Mouse (Mus musculus): ENCODE data around the gene Samd4.

Samd4 gene

DNA sequence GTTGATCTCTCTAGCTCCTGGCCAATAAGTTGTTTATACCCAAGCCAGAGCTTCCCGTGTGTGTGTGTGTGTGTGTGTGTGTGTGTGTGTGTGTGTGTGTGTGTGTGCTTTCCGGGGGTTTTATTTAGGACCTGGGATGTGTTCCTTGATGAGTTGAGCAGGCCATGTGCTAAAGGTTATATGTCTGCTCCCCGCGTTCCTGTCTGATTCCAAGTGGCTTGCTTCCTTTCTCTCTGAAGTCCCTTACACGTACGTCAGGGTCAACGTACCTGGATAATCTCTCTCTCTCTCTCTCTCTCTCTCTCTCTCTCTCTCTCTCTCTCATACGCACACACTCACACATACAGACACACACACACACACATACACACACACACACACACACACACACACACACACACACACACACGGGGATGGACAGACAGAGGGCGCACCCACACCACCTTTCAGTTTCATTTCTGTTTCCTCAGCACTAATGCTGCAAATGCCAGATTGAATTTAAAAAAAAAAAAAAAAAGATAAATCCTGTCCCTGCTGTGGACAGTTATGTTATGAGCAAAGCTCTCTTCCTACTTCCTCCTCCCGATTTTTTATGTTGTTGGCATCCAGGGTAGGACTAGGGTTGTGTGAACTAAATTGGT, 117.6 kb downstream of the Samd4 start:
- DNase-seq (ENCODE audit: low read depth, low spot score) = peak; percentile 66

DNA sequence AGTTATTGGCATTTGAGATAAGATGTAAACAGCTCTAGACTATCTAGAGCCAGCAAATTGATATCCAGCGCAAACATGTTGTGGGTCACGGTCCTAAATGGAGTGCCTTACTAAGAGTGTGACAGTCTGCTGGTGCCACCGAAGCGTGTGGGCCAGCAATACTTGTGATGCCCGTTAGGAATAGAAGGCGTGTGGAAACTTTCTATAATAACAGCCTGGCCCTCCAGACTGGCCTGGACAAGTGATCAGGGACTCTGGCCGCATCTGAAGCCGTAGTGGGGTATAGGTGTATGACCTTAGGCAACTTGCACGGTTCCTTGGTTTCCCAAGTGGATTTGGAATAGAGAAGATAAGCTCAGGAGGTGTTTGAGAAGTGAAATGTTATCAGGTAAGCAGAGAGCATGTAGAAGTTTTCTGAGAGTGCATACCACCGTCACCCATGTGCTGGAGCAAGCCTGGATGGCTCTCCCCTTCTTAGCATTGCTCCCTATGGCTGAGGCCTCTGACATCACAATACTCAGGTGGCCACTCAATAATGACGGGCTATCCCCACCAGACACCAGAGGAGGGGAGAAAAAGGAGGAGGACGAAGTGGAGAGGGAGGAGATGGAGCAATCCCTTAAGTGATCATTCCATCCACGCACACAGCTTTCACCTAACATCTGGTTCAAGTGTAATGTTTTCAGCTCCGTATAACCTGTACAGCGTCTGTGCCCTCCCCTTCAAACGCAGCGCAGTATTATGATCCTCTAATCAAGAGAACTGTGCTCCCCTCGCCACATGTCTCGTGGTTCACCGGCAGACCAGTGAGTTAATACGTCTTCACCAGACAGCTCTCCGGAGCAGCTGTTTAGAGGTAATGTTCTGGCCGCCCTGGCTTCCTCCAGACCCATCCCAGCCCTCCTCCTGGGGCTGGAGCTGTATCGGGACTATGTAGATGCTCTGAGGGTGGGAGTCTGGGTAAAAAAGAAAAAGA, 118.4 kb downstream of the Samd4 start:
- peak; percentile 51 for DNase-seq (ENCODE audit: low read depth, low spot score)

DNA sequence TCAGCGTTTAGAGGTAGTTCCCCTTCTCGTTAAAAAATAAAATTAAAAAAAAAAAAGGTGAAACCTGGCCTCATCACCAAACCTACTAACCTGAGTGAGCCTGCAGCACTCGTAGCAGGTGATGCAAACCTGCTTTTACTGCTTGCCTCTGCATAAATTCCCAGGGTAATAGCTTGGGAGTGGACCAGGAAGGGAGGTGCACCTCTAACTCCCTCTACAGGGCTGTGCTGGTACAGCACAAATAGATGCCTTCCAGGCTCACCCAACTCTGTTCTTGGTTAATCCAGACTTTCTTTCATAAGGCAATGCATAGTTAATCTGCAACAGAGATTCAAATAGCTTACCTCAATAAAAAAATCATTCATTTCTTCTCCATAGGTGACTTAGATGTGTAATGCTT, 121.5 kb downstream of the Samd4 start:
- peak; percentile 58 for DNase-seq (ENCODE audit: low read depth, low spot score)

DNA sequence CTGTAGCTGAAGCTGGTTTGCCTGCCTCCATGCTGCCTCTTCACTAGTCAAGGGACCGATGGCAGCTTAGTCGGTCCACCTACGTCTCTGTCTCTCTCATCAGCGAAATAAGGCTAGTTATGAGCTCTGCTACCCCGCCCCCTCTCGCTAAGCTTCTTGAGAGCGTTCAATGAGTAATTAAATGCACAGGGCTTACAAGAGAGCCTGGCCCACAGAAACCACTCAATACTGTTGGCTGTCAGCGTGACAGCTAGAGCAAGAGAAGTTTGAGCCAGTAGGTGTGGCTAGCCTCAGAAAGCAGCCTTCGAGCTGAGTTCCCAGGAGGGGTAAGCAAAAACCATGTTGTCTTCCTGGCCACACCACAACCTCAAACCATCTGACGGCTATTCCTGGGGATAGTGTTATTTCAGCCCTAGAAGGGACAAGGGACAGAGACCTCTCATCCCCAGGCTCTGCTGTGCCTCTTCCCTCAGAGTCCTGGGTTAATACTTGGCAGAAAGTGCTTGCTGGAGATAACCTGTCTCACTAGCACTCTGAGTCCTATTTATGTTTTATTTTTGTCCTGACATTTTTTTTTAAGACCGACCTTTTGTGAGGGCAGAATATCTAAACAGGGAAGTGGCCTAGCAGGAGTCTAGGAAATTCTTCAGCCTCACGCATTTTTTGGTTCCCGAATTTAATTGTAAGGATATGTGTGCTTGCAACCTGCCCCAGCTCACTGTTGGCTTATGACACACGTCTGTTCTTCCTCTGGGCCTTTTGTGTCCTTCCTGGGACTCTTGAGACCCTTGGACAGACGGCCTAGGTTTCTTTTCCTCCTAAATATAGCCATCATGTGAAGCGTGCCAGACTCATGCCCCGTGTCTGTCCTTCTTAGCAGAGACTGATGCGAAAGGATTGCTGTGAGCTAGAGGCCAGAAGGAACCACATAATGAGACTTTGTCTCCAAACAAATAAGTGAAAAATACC, 128.8 kb downstream of the Samd4 start:
- peak; percentile 66 for DNase-seq (ENCODE audit: low read depth, low spot score)

DNA sequence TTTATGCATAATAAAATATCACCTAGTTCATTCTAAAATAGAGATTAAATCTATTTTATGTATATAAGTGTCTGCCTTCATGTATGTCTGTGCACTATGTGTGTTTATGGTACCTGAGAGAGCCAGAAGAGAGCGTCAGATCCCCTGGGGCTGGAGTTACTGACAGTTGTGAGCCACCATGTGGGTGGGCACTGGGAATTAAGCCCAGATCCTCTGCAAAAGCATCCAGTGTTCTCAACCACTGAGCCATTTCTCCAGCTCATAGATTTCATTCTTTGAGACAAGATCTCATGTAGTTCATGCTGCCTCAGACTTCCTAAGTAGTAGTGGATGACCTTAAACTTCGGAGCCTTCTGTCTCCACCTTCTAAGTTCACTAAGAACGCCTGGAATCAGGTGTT, 133.0 kb downstream of the Samd4 start:
- no peak for DNase-seq (ENCODE audit: low read depth, low spot score)

DNA sequence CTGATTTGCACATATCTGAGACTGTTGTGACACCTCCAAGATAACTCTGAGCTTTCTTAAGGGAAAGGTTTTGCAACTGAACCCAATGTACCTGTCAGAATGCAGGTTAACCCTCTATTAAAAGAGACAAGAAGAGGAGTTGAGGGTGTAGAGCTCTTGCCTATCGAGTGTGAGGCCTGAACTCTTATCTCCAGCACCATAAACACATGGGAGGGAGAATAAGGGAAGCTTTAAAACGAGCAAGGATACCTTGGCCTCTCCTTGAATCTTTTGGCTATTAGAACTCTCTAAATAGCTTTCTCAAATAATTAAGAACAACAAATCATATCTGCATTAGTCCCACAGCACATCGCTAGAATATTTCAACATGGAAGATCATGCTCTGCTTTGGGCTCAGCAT, 135.0 kb downstream of the Samd4 start:
- no peak for DNase-seq (ENCODE audit: low read depth, low spot score)

DNA sequence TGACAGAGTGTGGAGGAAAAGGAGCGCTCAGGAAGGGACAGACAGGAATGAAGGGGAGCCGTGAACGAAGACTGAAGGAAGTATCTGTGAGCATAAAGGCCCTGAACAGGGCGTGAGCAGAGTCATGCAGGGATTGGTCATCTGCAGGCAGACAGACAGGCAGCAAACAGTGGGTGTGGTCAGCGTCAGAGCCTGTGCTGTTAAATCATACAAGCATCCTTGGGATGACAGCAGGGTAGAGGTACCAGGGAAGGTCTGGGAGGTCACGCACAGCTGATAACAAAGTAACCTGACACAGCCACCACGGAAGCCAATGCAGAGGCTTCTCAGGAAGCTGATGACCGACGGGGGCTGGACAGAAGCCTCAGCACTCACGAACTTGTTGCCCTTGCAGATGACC, 138.2 kb downstream of the Samd4 start:
- DNase-seq (ENCODE audit: low read depth, low spot score) = no peak

DNA sequence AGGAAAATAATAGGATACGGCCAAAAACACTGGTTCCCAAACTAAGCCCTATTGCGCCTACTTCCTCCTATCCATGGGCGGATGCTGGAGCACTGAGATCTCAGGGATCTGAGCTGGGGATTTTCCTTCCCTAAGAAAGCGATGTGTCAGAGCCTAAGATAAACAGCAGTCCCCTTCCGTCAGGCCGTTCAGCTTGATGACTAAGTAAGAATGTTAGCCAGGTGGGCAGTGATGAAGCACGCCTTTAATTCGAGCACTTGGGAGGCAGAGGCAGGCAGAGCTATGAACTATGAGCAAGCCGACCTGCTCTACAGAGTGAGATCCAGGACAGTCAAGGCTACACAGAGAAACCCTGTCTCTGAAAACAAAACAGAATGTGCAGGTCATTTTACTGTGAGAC, 140.9 kb downstream of the Samd4 start:
- DNase-seq (ENCODE audit: low read depth, low spot score) = no peak

DNA sequence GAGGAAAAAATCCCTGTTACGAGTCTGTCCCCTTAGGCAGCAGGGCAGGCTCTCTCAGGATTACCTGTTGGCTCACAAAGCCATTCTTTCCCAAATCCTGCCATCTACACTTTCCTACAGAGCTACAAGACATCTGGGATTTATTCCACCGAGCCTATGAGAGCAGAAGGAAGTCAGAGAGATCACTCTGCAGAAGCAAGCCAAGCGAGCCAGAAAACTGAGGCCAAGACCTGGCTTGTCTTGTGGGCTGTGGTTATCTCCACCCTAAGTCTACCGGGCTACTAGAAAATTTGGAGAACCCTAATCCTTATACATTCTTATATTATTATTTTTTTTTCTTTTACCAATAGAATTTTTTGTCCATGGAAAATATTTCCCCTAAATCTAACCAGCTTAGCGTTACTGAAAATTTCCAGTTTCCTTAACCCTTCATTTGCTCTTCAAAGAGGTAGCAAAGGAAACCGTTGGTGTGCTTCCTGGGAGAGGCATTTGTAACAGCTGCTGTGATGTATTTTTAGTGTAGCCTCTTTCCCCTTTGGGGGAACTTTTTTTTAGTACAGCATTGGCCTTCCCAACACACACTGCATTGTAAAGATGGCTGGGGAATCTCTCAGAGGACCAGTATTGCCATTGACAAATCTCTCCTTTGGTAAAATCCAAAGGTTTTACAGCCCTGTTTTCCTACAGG, 144.9 kb downstream of the Samd4 start:
- DNase-seq (ENCODE audit: low read depth, low spot score) = no peak

DNA sequence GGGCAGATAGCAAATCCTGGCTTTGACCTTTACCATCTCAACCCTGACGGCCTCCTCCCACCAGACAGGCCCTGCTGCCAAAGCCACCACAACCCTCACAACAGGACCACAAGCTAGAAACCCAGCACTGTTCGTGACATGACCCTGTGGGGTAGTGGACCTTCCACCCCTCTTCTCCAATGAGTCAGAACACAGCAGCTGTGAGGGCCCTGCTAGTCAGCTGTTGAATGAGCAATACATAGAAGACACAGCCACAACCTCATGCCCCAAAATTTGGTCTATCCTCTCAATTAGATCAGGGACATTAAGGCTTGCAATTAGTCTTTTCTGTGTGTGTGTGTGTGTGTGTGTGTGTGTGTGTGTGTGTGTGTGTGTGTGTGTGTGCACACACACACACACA, 148.9 kb downstream of the Samd4 start:
- DNase-seq (ENCODE audit: low read depth, low spot score) = no peak

DNA sequence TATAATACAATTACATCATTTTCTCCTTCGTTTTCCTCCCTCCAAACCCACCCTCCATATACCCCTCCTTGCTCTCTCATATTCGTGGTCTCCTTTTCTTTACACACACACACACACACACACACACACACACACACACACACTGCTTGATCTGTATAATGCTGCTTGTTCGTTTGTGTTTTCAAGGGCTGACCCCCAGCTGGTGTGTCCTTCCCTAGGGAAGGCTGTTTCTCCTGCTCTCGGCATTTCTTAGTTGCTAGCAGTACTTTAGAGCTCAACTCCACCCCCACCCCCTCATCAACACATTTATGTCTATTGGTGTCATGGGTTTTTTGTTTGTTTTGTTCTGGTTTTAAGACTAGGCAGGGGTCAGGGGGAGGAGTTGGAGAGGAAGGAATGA, 149.5 kb downstream of the Samd4 start:
- DNase-seq (ENCODE audit: low read depth, low spot score) = no peak

DNA sequence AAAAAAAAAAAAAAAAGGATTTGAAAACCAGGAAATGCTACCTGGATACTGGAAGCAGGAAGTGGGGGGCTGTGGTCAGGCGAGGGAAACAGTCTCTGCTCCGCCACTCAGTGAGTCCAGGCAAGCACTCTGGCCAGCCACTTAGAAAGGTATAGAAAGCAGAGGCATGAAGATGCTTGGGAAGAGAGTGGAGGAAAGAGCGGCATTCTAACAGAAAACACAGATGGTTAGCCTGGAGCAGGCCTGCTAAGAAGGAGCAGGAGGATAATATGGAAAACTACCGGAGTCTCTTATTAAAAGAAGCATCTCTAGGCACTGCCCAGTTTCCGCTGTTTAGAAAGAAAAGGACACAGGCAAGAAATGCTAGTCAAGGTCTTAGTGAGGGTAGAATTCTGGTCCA, 150.8 kb downstream of the Samd4 start:
- no peak for DNase-seq (ENCODE audit: low read depth, low spot score)

DNA sequence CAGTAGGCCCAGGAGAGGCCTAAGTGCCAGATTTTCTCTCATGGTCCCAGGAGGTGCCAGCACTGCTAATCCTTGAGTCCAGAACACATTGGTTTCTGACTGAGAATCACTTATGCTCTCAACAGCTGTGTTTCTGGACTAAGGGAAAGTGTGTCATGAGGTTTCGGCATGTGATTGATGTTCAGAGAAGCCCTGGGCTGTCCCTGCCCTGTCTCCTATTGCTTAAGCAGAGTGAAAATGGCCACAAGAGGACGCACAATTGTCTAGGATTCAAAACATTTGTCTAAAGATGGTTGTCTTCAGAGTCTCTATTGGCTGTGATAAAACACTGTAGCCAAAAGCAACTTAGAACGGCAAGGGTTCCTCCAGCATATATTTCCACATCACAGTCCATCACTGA, 159.0 kb downstream of the Samd4 start:
- DNase-seq (ENCODE audit: low read depth, low spot score) = peak; percentile 45

DNA sequence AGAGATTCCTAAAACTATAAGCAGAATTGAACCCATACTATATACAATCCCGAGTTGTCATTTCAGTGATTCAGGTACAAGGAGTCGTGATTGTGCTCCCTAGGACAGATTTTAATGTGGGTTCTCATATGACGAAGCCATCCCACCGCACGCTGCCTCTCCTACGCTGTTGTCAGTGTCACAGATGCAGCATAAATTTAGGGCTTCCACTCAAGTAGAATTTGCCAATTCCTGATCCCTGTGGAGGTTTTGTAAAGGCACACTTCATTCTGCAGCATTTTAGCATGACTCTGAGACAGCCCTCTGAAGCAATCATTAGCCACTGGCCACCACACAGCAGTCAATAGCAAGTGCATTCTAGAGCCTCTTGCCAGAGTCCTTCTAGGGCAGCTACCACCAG, 166.4 kb downstream of the Samd4 start:
- no peak for DNase-seq (ENCODE audit: low read depth, low spot score)

DNA sequence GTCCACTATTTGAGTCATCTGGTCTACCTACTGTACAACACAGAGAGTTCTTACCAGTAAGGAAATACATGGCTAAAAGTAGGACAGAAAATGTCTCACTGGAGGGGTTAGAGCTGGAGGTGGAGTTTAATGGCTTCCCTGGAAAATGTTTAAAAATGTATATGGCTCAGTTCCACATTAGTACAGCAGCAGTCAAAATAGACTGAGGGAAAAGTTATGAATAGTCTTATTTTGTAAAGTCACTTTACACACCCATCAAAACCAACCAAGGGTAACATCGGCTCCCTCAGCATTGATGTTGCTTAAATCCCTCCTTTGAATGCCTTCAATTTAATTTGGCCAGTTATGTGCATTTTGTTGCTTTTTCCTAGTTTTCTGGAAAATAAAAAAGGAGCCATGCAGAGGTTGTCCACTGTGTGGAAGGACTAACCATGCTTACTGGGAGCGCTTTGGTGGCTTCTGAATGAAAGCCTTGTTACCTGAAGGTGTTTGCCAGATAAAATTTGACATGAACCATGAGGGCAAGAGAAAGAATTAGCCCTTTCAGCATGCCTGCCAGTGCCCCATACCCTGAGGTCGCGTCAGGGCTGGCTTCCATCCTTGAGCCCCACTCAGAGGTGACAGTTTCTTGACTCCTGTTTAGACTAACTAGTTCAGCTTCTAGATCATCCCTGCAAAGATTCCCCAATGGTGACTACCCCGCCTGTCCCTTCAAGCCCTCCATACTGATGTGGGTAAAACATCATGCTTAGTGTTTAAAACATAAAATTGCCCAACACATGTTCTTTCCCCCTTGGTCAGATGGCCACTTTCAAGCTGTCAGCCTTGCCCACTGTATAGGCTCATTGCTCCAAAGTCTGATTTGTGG, 169.3 kb downstream of the Samd4 start:
- no peak for DNase-seq (ENCODE audit: low read depth, low spot score)

DNA sequence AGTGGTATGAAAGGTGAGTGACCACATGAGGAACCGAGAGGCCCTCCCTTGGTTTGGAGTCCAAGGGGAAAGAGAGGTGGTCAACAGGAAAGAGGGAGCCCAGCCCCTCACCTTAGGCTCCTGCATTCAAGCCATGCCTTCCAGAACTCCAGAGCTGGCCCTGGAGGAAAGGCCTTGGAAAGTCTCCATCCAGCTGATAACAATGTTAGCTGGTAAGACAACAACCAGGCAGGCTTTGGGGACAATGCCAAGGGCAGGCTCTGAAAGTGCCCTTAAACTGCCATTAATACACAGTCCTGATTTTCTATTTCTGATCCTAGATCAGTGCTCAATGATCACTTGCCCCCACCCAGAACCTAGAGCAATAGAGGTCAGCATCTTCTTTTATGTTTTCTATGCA, 170.4 kb downstream of the Samd4 start:
- no peak for DNase-seq (ENCODE audit: low read depth, low spot score)

DNA sequence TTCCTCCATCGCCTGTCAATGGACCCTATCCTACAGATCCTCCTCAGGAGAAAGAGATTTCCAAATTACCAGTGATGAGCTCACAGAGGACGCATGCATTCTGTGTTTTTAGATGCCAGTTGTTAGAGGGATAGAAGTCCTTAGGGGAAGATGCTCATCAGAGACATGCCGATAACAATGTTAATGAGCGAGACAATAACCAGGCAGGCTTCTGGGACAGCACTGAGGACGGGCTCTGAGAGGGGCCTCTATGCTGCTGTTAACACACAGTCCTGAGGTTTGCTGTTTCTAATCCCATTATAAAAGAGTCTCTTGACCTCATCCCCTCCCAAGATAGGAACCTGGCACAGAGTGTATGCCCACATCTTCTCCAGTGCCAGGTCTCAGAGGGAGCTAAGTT, 171.2 kb downstream of the Samd4 start:
- no peak for DNase-seq (ENCODE audit: low read depth, low spot score)

DNA sequence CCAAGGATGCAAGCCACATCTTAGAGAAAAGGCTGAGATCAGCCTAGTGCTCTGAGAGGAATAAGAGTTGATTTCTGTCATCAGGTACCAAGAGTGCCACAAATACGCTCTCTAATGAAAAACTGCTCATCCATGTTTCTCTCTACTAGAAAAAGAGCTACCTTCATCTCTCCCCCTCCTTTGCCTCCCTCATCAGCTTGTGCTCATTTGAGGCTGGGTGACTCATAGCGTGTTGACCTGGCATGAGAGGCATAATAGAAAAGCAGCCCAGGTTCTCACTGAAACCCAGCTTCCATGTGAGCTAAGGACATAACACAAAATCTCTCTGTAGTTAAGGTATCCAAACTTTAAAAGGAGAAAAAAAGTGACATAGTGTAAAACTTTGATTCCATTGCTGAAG, 176.3 kb downstream of the Samd4 start:
- DNase-seq (ENCODE audit: low read depth, low spot score) = no peak

DNA sequence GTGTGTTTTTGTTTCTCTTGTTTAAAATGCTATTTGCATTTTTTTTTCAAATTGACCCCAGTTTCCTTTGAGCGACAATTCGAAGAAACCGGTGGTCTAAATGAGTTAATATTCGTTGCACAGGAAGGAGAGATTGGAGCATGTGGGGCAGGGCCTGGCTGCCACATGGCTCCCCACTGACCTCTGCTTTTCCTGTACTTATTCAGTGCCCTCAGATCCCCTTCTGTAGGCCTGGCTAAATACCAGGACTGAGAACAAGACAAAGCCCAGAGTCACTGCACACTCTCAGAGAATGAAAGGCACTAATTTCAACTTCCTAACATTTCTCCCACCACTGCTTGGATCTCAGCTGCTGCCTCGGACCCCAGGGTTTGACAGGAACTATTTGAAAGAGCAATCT, 182.4 kb downstream of the Samd4 start:
- no peak for DNase-seq (ENCODE audit: low read depth, low spot score)

DNA sequence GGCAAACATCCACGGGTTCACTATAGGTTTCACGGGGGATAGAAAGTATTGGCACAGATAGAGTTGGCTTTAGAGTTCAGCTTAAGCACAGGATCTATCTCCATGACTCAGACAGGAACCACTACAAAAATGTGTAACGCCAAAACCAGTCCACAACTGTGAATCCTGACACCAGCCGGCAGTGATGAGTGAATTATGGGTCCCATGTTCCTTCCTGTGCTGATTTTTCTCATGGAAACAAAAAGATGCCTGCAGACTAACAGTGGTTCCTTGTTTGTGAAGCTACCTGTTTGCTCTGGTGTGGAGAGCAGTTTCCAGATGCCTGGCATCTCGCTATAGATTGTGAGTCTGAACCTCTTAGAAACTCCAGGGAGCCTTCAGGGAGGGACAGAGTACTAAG, 184.2 kb downstream of the Samd4 start:
- DNase-seq (ENCODE audit: low read depth, low spot score) = no peak

All from skeletal muscle tissue, adult 2 months (tissue).